Mouse (Mus musculus) T-helper 2 cell (primary cell): ENCODE measurements around the gene Slc22a20.

Source experiments
- in situ Hi-C: fragments of 300-600 bp; cut with MboI, MseI; formaldehyde crosslinking; loops from one replicate; pipeline ENCODE4 v1.15.1; 2025; ENCODE audit warnings: high pct_unique_total_duplicates

Gene Slc22a20

DNA sequence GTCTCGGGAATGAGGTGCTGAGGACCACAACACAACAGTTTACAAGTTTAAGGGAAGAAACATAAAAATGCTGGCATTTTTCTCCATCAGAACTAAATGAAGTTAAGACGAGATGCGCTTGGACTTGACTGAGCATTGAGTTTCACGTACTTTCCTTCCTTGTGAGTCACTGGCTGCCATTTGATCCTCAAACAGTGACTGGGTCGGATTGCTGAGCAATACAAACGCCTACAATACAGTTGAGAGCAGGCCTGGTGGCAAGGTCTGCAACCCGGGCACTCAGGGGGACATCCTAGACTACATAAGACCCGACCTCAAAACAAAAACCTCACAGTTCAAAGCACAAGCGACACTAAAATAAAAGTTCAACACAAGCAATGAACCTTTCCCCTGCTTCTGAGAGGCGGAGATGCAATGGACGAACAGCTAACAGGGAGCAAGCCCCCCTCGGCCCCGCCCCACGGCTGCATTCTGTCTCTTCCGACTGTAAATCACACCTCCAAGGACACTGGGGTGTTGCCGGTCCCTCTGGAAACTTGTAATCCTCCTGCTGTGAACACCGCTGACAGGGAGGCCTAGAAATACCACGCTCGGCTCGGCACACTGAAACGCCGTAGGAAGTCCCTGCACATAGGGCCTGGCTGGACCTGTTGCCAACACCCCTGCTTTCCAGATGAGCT is 31.8 kb downstream of the Slc22a20 start:
- in situ Hi-C loops = no loop called here

DNA sequence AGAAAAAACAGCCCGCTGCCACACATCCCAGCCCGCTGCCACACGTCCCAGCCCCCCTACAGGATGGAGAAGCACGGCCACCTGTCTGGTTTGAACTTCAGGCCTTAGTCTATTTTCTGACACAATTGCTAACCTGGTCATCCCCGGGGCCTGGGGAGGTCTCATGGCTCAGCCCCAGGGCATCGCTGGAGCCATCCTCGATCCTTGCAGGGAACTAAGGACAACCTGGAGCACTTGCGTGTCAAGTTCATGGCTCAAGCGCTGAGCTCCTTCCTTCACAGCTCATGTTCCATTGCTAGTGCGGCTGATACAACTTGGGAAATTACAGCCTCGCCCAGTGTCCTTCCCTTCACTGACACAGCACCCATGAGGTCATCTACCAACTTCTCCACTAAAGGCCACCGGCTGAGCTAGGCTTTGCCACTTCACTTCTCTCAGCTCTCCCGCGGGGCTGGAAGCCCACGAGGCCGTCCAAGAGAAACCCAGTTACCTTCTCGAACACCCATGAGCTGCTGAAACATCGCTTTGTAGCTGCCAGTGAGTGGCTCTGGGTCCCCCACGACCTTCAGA is 32.7 kb downstream of the Slc22a20 start:
- in situ Hi-C loops = no loop called here

DNA sequence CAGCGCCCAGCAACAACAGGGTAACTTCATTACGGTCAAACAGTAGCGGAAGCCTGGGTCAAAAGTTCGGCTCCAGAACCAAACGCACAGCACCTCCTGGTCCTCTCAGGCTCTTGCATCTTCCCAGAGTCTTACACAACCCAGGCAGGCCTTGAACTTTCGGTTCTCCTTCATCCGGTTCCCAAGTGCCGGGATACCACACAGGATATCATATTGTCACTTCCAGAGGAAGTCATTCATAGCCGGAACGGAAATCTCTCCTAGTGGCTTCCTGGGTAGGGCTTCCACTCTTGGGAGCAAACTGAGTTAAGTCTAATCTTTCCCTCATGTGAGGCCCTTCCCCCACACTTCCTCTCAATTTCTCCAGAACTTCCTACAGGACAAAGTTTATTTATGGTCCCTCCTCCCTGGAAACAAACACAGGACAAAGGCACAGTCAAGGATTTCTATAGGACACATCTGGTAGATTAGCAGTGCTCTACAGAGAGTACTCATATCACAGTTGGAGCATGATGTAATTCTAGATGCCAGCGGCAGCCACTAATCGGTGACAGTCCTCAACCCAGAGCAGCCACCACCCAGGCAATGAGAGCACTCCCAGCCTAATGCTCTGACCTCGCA is 33.8 kb downstream of the Slc22a20 start:
- in situ Hi-C loops = no loop called here

DNA sequence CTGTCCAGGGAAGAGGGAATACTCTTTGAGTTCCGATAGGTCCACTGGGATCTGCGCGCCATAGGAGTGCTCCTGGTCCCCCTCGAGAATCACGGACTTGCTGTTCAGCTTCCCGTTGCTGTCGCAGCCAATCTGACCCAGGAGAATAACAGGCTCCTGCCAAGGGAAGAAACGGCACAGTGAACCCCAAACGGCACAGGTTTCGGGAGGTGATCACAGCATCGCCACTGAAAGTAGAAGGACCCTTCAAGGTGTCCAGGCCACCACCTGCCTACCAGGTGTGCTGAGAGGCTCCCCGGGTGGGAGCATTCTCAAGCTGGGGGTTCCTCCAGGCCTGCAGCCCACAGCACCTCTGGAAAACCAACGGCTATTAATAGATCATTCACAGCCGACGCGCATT is 34.3 kb downstream of the Slc22a20 start:
- in situ Hi-C loops = no loop called here

DNA sequence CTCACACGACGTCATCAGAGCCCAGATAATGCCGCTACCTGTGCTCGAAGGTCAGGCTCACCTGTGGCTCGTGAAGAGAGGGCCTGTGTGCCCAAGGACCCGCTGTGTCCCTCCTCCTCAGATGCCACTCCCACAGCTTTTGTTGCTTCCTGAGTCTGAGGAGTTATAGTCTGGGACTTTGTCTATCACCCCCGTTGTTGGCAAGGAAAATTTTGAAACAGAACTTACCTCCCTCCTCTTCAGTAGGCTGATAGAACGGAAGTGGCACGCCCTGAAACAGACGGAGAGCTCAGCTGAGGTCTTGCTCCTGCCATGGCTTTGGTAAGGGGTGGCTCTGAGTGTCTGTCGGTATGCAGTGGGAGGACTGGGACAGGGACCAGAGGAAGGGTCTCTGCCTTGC is 35.7 kb downstream of the Slc22a20 start:
- in situ Hi-C loops = no loop called here

DNA sequence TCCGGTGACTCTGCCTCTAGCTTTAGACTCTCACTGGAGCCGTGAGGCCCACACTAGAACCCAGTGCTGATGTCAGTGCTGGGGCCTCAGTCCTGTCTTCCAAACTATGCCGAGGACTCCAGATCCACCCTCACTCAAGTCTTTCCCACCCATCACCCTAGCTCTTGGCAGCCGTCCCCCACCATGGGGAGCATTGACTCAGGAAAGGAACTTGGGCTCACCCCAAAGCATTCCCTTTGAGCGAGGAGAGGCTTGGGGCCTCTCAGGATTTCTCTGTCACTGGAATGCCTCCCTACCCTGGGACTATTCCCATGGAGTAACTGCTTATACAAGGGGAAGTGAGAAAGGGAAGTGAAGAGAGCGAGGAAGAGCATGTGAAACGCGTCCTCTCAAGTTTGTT is 40.1 kb downstream of the Slc22a20 start:
- in situ Hi-C loops = no loop called here

DNA sequence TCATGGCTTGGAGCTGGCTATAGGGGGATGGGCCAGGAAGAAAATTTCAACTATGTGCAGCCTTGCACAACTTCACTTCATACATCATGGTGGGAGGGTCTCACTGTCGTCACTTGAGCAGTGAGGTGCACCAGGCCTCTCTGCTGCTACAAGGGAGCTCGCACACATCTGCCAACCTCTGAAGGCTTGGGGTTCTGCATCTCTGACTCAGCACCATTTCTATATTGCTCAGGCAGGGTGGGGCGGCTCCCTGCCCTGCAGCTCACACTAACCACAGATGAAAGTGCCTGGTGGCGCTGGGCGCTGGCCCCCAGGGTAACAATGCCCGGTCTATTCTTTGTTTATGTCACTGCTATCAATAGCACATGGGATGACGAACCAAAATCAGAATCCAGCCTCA is 40.9 kb downstream of the Slc22a20 start:
- in situ Hi-C loops = no loop called here

DNA sequence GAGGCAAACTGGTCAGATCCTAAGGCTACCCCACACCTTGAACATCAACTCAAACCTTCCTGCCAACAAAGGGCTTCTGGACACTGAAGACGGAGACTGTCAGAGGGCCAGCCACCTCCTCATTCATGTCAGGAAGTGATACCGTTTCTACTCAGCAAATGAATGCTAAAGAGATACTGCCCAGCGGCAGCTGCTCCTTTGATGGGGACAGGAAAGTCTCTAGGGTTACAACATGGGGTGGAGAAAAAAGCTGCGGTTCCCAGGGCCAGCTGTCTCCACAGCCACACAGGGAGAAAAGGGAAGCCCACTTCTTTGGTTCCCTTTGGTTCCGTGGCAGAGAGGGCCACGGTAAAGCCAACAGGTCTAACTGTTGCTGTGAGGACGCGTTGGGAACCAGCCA is 41.8 kb downstream of the Slc22a20 start:
- in situ Hi-C loops = no loop called here

DNA sequence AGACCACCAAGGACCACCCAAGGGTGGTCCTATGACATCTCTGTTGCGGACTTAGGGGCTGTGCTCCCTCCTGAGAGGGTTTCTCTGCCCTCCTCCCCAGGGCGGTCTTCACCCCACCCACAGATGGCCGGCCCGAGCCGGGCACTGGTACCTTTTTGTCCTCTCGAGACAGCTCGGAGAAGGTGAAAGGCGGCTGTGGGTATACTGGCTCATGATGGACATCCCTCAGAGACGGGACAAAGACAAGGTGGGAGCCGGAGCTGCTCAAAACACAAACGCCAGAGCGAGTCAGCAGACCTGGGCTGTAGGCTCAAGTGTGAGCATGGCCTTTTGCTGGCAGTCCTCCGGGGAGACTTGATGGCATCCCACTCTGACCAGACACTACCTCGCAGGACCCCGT is 42.5 kb downstream of the Slc22a20 start:
- in situ Hi-C loops = no loop called here

DNA sequence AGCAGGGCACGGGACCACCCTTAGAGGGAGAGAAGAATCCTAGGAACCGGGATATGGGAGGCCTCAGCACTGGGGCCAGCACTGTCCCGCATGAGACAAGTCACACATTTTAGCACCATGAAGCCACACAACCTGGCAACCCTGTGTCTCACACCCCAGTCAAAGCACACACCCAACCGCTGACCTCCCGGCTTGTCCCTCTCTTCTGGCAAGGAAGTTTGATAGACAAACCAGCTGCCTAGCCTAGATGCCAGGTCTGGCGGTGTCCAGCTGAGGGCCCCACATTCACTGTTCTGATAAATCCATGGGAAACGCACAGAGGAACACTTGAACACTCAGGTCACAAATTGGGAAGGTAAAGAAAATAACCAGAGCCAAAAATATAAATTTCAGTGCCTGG is 43.4 kb downstream of the Slc22a20 start:
- in situ Hi-C loops = no loop called here

DNA sequence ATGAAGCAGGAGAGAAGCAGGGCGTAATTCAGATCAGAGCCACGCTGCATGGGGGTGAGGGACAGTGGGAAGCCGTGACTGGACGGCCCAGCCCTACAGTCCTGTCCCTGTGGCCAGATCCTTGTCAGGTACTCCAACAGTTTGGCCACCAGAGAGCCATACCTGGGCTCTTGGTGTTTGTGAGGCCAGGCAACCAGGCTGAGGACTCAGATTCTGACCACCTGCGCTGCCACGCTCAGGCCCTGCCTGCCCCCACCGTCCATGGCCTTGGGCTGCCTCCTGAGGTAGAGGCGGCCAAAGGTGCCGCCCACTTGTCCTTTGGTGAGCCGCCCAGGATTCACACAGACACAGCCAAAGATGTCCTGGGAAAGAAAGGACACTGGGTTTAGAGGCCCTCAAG is 45.3 kb downstream of the Slc22a20 start:
- in situ Hi-C loops = no loop called here

DNA sequence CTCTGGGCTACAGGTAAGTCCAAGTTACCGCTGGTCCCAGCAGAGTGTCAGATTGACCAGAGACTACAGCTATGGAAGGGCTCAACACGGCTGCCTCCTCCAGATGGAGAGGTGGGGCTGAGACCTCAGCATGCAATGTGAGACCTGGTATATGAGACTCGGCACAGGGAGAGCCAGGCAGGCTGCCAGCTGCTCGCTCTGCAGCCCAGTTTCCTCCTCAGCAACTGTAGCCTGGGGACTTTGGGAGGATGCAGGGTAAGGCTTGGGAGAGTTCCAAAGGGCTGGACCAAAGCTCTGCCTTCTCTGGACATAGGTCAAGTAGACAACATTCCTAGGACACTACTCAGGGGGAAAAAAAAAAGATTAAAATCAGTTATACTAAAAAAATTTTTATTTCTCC is 45.8 kb downstream of the Slc22a20 start:
- in situ Hi-C loops = no loop called here

DNA sequence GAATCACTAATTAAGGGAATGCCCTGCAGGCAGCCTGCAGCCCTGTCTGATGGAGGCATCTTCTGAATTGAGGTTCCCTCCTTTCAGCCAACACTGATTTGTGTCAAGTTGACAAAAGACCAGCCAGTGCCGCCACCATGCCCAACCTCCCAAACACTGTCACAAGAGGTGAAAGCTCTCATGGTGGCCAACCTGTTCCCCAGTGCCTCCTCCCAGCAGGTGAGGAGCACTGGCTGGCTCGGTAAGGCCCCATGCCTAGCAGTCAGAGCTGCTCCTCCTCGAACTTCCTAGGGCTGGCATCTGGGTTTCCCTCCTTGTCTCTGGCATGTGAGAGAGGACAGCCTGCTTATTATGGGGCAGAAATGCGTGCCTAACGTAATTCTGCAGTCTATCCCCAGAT is 46.2 kb downstream of the Slc22a20 start:
- in situ Hi-C loops = no loop called here

DNA sequence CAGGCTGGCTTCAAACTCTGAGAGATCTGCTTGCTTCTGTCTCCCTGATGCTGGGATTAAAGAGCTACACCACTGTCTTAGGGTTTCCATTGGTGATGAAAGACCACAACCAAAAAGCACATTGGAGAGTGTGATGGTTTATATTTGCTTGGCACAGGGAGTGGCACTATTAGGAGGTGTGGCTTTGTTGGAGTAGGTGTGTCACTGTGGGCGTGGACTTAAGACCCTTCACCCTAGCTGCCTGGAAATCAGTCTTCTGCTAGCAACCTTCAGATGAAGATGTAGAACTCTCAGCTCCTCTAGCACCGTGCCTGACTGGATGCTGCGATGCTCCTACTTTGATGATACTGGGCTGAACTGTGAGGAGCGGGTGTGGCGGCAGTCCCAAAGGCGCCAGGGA is 47.4 kb downstream of the Slc22a20 start:
- in situ Hi-C loops = no loop called here

DNA sequence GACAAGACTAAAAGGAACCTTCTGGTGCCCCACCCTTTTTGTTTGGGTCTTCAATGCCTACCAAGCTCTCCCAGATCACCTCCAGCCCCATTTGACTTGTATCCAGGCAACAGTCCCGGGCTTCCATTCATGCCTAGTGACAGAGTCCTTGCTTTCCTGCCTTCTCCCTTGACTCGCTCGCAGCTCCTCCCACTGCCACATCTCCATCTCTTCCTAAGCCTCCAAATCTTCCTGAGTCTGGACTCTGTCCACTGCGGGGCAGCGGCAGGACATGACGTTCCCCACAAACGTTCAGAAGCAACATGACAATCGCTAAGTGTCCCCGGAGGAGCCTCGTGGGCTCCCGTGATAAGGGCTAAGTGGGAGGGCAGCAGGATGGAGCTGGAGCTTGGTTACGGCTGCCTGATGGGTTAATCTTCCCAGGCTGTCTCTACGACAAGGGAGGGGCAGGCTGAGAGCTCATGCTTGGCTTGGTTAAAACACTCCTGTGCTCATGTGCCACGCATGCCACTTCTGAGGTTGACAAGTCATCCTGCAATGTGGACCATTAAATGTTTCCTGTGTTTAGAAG is 48.0 kb downstream of the Slc22a20 start:
- in situ Hi-C loops = no loop called here

DNA sequence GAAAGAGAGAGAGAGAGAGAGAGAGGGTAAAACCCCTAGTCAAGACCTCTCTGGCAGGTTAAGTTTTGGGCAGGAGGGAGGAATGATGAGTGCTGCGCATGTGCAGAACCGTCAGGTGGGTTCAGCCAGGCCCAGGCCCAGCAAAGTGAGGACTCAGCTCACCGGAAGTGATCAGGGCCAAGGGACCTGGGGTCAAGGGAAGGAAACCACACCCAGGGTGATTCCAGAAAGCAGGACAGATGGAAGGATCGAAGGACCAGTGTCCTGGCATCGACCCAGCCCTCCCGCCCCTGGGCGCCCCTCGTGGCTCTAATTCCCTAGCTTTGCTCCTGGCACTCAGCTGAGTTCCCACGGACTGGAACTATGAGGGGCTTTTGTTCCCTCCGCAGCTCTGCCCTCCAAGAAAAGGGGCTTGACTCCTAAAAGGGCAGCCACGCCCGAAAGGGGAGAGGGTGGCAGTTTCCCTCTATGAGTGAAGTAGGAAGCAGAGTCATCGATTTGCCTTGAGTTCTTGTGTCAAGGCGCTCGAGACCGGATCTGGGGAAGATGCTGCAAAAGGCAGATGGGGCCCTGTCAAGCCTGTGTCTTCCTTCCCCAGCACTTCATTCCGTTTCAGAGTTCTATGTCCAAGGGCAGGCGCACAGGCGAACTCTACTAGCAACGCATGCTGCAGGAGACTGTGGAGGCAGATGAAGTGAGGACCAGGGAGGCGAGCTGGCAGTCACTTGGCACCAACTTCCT is 48.7 kb downstream of the Slc22a20 start:
- in situ Hi-C loops = no loop called here

DNA sequence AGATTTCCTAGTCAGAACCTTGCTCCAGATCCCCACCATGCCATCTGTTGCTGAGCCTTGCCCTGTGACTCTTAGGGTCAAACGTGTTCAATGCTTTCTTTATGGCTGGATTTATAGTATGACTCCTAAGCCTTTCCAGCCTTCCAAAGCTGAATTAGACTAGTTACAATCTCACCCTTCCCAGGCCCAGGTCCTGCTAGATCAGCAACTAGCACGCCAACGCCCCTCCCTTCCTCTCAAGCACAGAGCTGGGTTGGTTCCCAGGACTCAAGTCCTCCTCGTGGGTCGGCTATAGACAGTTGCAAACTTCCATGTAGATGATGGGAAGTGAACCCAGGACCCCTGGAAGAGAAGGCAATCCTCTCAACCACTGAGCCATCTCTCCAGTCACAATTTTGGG is 50.3 kb downstream of the Slc22a20 start:
- in situ Hi-C loops = no loop called here

DNA sequence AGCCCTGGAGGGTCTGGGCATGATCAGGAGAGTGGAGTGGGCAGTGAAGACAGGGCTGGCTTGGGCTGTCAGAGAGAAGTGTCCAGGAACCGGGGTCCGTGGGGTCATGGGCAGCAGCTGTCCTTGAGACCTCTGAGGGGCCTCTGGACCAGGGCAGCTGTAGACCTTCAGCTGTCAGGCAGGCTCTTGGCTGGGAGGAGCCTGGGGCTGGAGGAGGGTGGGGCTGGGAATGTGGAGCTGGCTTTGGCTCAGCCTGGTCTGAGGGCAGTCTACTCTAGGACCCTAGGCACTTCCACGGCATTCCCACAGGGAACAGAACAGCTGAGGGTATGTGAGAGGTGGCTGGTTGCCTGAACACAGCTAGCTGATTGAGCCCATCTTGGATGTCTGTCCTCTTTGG is 50.7 kb downstream of the Slc22a20 start:
- in situ Hi-C loops = no loop called here

DNA sequence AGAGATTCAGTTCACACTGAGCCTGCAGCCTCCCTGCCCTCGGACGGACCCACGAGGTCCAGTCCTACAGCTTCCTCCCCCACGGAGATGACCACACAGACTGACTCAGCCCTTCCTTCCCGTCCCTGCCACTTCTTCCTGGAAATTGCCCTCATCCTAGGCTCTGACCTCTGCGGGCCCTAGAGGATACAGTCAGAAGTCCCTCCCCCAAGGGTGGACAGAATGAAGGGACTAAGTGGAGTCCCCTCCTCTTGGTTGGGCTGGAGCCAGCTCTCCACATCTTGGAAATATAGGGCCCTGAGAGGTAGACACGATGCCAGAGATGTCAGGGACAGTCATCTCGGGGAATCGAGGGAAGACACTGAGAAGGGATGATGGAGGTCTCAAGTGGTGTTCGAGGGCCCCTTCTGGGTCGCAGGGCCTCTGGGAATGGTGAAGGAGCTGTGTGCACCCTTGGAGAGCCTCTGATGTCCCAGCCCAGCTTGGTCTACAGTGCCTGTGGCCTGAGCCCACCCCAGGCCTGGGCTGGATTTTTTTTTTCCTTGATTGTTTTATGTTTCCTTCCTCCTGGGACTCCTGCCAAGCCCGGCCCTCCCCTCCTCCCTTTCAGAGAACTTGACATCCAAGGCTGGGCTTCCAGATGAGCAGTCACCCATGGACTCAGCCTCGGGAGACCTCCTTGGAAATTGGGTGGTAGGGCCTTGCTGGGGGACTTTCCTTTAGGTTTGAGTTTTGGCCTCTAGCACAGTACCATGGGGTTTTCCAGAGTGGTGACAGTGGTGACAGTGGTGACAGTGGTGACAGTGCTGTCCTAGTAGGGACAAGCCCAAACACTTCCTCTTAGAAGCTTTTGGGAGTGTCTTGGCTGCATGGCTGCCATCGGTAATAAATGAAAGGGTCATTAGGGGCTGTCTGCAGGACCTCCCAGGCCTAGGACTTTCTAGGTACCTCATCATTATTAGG is 56.0 kb downstream of the Slc22a20 start:
- in situ Hi-C loops = no loop called here

DNA sequence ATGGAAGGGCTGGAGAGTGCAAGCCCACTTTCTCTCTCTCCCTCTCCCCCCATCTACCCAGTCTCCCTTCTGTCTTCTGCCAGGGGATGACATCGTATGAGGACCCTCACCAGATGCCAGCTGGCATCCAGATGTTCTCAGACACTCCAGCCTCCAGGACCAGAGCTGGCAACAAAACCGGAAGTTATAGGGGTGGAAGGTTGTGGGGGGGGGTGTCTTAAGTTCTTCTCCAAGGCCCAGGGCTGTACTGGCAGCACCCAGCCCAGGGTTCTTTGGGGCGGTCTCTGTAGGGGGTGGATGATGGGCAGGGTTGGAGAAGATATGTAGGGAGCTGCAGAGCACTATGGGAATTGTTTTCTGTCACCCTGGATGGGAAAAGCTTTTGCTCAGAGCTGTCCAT is 57.4 kb downstream of the Slc22a20 start:
- in situ Hi-C loops = no loop called here

DNA sequence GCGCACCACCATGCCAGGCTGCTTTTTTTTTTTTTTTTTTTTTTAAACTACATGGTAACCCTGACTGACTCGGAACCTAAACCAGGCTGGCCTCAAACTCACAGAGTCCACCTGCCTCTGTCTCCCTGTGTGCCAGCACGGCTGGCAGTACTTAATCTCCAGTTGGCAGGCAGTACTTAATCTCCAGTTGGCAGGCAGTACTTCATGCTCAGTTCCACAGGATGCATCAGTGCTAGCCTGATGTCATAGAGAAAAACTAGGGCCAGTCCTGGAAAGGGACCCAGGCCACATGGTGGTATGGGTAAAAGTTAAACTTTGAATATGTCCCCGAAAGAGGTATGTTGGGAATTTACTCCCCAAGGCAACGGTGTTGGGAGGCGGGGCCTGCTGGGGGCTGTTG is 57.8 kb downstream of the Slc22a20 start:
- in situ Hi-C loops = no loop called here
